ENCODE assay signal across 10 mouse cellular contexts in genomic region chr7:91442447-91443376, GRCm38 (mm10).
DNase-seq lines count a peak whose midpoint lies in the region; ATAC-seq lines count a peak whose summit lies in the region.
"Had no signal": no experiment of that assay in that cellular context is flagged by ENCODE, and none has a peak within 500 bp of the region (broad histone marks: within the 10 kb centered on the region; RNA-seq: fewer than 3 reads in every experiment).

No protein-coding gene starts in this region.

- no peak overlapping the region for H3K27ac ChIP-seq in embryonic facial prominence, embryonic 11.5 days (replicated peaks; ENCODE audit: low read depth, low read length)
- no peak overlapping the region for H3K27ac ChIP-seq in embryonic facial prominence, embryonic 10.5 days (replicated peaks)
- peak overlapping the region; percentile 86 for H3K27ac ChIP-seq in forebrain, embryonic 16.5 days (ENCODE audit: low read length)
- no peak overlapping the region for H3K27ac ChIP-seq in kidney, embryonic 15.5 days

- no peaks in the 10 kb centered on the region for H3K4me1 ChIP-seq in embryonic facial prominence, embryonic 11.5 days (ENCODE audit: control insufficient read depth, insufficient read depth, low read length)
- H3K4me1 ChIP-seq in embryonic facial prominence, embryonic 10.5 days = no peaks in the 10 kb centered on the region
- peaks cover 16% of the 10 kb centered on the region for H3K4me1 ChIP-seq in forebrain, embryonic 16.5 days (replicated peaks; ENCODE audit: control insufficient read depth, insufficient read depth, low read length)
- H3K4me1 ChIP-seq in kidney, embryonic 15.5 days = no peaks in the 10 kb centered on the region

- no peak overlapping the region for H3K9ac ChIP-seq in embryonic facial prominence, embryonic 11.5 days (replicated peaks; ENCODE audit: low read length)
- H3K9ac ChIP-seq in forebrain, embryonic 16.5 days (replicated peaks; ENCODE audit: low read depth, low read length) = 0 out of 2 replicates have a peak overlapping the region, but pooled peaks have one; percentile 5
- no peak overlapping the region for H3K9ac ChIP-seq in kidney, embryonic 15.5 days

- no peak overlapping the region for H3K4me2 ChIP-seq in embryonic facial prominence, embryonic 11.5 days (ENCODE audit: low read depth, low read length)
- H3K4me2 ChIP-seq in forebrain, embryonic 16.5 days (ENCODE audit: low read length) = peak overlapping the region; percentile 20
- no peak overlapping the region for H3K4me2 ChIP-seq in kidney, embryonic 15.5 days

- WGBS in embryonic facial prominence, embryonic 11.5 days = 66% methylated on average over 11 of the region's 11 CpGs
- 67% methylated on average over 11 of the region's 11 CpGs for WGBS in embryonic facial prominence, embryonic 10.5 days
- 42% methylated on average over 11 of the region's 11 CpGs for WGBS in forebrain, embryonic 16.5 days
- WGBS in kidney, embryonic 15.5 days = 67% methylated on average over 11 of the region's 11 CpGs

- H3K4me3 ChIP-seq in embryonic facial prominence, embryonic 11.5 days (ENCODE audit: low read depth, low read length) = no peak overlapping the region
- H3K4me3 ChIP-seq in embryonic facial prominence, embryonic 10.5 days = no peak overlapping the region
- H3K4me3 ChIP-seq in forebrain, embryonic 16.5 days (replicated peaks; ENCODE audit: low read length) = no peak overlapping the region
- no peak overlapping the region for H3K4me3 ChIP-seq in kidney, embryonic 15.5 days (replicated peaks)

- no peaks in the 10 kb centered on the region for H3K27me3 ChIP-seq in embryonic facial prominence, embryonic 11.5 days (ENCODE audit: control insufficient read depth, insufficient read depth, low read length)
- no peaks in the 10 kb centered on the region for H3K27me3 ChIP-seq in embryonic facial prominence, embryonic 10.5 days (replicated peaks; ENCODE audit: low read depth, poor library complexity, severe bottlenecking)
- H3K27me3 ChIP-seq in forebrain, embryonic 16.5 days (replicated peaks; ENCODE audit: control insufficient read depth, insufficient read depth, low read length) = no peaks in the 10 kb centered on the region
- no peaks in the 10 kb centered on the region for H3K27me3 ChIP-seq in kidney, embryonic 15.5 days

- intact Hi-C loops in left cerebral cortex, postnatal 25 days (cut with DNase I) = no loop called here

- no peaks in the 10 kb centered on the region for H3K9me3 ChIP-seq in embryonic facial prominence, embryonic 11.5 days (replicated peaks; ENCODE audit: control insufficient read depth, low read length)
- H3K9me3 ChIP-seq in embryonic facial prominence, embryonic 10.5 days = no peaks in the 10 kb centered on the region
- no peaks in the 10 kb centered on the region for H3K9me3 ChIP-seq in forebrain, embryonic 16.5 days (ENCODE audit: control insufficient read depth, low read length)
- no peaks in the 10 kb centered on the region for H3K9me3 ChIP-seq in kidney, embryonic 15.5 days (replicated peaks)

- peak; percentile 39; the same call in 1 of the 2 replicates for ATAC-seq in embryonic facial prominence, embryonic 11.5 days (replicated peaks; ENCODE audit: insufficient number of reproducible peaks, low FRiP score, low TSS enrichment, low read depth)
- peak; percentile 92 for ATAC-seq in forebrain, embryonic 16.5 days
- ATAC-seq in kidney, embryonic 15.5 days (replicated peaks; ENCODE audit: low FRiP score) = no peak

- no peak for DNase-seq in embryonic facial prominence, embryonic 11.5 days (ENCODE audit: low spot score)
- no peak for DNase-seq in embryonic facial prominence, embryonic 10.5 days (ENCODE audit: low spot score)
- peak; percentile 47 to 90 for DNase-seq in left cerebral cortex, postnatal 25 days (ENCODE audit: low spot score in 2 of 2)
- peak; percentile 60 to 86 for DNase-seq in right cerebral cortex, postnatal 10 days (ENCODE audit: low spot score in 2 of 2)
- DNase-seq in spleen, postnatal 14 days (ENCODE audit: low spot score in 2 of 2) = no peak
- DNase-seq in embryo, embryonic 11 days = no peak
- DNase-seq: cerebellum, adult 18-20 months; heart, postnatal 14 days had no signal

- H3K36me3 ChIP-seq in embryonic facial prominence, embryonic 11.5 days (replicated peaks; ENCODE audit: control insufficient read depth, insufficient read depth, low read depth, low read length) = no peaks in the 10 kb centered on the region
- H3K36me3 ChIP-seq in embryonic facial prominence, embryonic 10.5 days (replicated peaks) = no peaks in the 10 kb centered on the region
- H3K36me3 ChIP-seq in forebrain, embryonic 16.5 days (ENCODE audit: control insufficient read depth, insufficient read depth) = no peaks in the 10 kb centered on the region
- H3K36me3 ChIP-seq in kidney, embryonic 15.5 days = no peaks in the 10 kb centered on the region

Comparison
In these comparisons a context has a peak if more than half of its experiments do, and no peak if none do; other contexts are left out.
1. DNase-seq: peak in left cerebral cortex, postnatal 25 days (2 of 2) and right cerebral cortex, postnatal 10 days (2 of 2); none in embryonic facial prominence, embryonic 11.5 days (single experiment), embryonic facial prominence, embryonic 10.5 days (single experiment), spleen, postnatal 14 days (0 of 2) and embryo, embryonic 11 days (single experiment).